Mouse (Mus musculus): ENCODE data around the gene Aoah.

GRCm38 (mm10) chr13:20787952-20788351 is 6.0 kb upstream of the Aoah start:
- TF ChIP-seq CTCF (IDR thresholded peaks at IDR 0.05; ENCODE audit: low read depth) (no peak), EP300 (optimal IDR thresholded peaks at IDR 0.05) (no peak)

All from stomach, postnatal 0 days (tissue).